Mouse (Mus musculus) heart, adult 8-10 months (tissue): ENCODE data around the gene Sync. TPM values are rescaled to one million over a fixed set of nuclear protein-coding genes. Genes with fewer than 3 reads are reported as not detected.

ENCODE experiments used
- DNase-seq: peaks from one replicate; pipeline ENCODE4 v3.0.0; 2022; ENCODE audit warnings: low spot score
- total RNA-seq, 4 experiments: library from RNA; stranded (reverse); gene quantifications; 2 replicates each; pipeline ENCODE4 v1.2.4; 2022

Gene Sync
- 10 to 100 TPM; 19.5 to 31.7 (median 25.4) TPM for total RNA-seq

DNA sequence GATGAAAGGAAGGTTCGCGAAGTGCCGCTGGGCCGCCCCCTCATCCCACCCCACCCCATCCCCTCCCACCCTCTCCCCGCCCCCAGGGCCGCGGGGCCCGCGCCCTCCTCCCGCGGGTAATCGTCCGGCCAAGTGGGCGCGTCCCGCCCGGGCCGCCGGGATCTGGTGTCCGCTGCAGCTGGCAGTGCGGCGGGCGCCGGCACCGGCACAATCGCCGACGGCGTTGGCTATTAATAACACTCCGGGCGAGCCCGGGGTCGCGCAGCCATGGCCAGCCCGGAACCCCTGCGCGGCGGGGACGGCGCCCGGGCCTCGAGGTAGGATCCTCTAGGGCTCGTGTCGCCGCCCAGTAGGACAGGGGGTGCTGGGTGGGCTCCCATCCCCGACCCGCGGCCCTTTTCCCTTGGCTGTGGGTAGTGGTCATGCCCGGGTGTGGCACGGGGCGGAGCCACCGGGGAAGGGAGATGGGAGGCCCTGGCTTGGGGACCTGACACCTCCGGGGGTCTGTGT, at the start of gene Sync:
Gene Sync (plus strand): TSS at position 146 of the 510 bp plus-strand sequence.
- no peak for DNase-seq

GRCm38 (mm10) chr4:129237843-129238441, 49.5 kb upstream of the Sync start:
- DNase-seq, result no peak

DNA sequence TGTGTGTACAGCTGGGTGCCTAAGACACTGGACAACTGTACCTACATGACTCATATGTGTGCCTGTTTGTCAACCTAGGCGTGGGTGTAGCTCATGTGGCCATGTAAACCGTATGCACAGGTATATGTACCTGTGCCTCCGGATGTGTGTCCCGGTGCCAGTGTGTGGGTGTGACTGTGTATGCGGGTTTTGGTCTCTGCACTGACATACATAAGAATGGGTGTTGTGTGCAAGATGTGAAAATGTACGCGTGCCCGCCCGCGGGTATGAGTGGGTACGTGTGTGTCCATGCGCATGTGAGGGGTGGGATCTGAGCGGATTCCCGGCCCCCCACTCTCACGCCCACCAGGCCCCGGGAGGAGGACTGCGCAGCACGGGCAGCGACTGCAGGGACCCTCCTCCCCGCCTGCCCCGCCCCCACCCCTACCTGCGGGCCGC, 48.8 kb upstream of the Sync start:
- no peak for DNase-seq

DNA sequence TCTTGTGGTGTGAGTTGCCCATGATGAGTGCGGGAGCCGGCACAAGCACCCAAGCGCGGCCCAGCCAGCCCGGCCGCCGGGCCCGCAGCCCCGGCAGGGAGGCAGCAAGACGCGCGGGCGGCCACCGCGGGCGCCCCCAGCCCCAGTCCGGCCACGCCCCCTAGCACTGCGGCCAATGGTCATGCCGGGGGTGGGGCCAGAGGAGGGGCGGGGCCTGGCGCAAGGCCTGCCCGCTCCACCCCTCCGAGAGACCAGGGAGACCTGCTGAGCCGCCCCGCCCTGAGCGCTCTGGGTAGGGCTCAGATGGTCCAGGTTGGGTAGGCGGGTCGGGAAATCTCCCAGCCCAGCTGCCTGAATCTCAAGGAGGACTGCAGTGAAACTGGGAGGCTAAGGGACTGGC, 48.3 kb upstream of the Sync start:
- DNase-seq, result no peak

GRCm38 (mm10) chr4:129241898-129242297, 45.5 kb upstream of the Sync start:
- no peak for DNase-seq

- DNase-seq, result no peak
These were observed 45.1 kb upstream of the Sync start for GRCm38 (mm10) chr4:129242327-129242726.

DNA sequence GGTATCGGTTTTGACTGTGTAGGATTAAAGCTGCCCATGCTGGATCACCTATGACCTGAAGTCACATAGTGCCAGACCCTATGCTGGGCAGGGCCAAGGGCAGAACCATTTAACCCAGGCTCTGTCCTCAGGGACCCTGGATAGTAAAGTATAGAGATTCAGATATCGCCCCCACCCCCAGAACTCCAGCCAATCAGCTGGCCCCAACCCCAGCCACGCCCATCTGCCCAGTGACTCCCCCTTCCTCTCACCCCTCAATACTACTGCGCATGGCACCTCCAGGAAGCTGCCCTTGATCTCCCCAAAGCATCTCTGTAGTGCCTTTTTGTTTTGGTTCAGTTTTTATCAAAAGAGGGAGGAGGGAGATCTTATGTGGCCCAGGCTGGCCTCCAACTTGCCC, 44.7 kb upstream of the Sync start:
- DNase-seq, result no peak

- DNase-seq, result no peak
These were observed 42.6 kb upstream of the Sync start for GRCm38 (mm10) chr4:129244802-129245201.

- no peak for DNase-seq
These were observed 40.8 kb upstream of the Sync start for GRCm38 (mm10) chr4:129246360-129247301.

DNA sequence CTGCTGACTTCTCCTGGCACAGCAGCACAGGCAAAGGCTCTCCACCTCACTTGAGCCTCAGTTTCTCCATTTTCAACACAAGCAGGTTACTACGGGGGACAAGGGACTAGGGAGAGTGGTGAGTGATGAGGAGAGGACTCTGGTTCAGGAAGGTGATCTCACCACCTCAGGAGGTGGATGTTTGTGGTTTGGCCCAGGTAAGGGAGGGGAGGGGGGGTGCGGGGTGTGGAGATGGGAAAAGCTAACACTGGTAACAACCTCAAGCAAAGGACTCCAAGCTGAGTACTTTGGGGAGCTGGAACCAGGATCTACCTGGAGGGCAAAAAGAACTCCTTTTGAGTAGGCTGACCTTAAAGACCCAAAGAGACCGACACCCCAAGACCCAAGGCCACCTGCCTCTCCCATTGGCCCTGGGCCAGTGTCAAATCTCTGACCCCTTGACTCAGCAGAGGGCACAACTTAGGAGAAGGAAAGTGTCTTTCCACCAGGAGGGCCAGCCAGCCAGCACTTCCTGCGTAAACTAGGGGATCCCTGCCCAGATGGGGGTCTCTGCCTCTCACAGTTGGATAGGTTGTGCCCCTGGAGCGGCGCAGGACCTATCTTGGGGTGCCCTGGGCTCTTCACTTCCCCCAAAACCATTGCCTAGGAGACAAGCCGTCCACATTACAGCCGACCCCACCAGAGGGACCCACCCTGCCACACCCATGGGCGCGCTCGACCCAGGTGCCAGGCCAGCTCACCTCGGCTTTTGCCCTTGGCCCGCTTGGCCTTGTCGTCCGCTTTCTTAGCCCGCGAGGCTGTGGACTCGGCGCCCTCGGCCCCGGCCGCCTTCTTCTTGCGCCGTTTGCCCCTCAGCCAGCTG, 39.8 kb upstream of the Sync start:
- no peak for DNase-seq

DNA sequence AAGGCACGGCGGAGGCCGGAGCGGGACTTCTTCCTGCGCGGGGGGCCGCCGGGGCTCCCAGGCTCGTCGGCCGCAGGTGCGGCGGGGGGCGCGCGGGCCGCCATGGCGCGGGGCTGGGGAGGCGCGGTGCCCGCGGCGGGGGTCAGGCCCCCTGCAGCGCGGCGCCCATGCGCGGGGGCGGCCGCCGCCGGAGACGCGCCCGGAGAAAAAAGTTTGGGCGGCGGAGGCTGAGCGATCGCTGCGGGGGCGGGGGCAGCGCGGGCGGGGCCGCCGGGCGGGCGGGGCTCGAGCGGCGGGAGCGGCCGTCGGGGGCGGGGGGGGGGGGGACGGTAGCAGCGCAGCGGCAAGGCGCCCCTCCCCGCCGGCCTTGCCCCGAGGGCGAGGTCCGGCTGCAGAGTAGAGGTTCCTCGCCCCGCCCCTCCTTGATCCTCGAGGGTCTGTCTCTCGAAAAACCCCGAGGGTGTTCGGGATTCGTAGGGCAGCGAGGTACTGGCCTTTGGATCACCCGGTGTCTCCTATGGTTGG, 39.1 kb upstream of the Sync start:
- no peak for DNase-seq

DNA sequence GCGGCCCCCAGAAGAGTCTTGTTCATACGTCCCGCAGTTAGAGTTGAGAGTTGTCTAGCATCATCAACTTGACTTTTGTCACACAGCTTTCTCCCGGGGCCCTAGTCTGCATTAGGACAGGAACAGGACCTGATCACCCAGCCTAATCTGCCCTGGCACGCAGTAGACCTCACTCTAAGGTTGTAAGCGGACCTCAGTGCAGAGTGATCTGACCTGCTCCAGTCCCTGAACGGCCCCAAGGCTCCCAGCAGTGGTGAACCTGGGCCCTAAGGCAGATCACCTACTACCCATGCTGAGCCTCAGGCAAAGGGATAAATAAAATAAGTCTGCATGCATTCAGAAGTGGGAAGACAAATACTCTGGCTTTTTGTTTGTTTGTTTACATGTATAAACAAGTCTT, 38.1 kb upstream of the Sync start:
- no peak for DNase-seq

DNA sequence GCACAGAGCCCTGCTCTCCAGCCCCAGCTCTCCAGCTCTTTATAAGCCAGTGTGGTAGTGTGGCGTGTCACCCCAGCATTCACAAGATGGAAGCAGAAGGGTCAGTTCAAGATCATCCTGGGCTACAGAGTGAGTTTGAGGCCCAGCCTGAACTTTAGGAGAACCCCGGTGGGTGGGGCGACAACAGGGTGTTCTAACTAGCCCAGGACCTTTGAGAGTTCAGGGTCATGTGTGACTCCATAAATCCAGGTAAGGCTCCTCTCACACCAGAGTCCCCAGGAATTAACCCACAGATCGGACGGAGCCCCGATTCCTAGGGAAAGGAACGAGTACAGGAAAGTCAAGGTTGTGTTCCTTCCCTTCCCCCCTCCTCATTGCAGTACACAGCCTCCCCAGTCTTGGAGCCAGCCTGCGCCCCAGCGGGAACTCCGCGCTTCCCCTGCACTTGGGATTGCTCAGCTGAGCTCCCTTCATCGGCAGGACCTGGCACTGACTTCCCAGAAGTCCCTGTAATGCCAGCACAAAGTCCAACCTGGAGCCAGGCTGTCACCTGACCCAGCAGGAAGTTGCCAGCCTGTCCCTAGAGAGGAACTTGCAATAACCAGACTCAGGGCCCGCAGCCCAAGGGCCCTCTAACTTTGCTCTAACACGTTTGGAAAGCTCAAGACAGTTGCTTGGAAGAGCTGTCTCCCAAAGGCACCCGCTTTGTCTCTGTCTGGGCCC, 36.5 kb upstream of the Sync start:
- no peak for DNase-seq

- DNase-seq, result no peak
These were observed 35.8 kb upstream of the Sync start for GRCm38 (mm10) chr4:129251482-129252125.

DNA sequence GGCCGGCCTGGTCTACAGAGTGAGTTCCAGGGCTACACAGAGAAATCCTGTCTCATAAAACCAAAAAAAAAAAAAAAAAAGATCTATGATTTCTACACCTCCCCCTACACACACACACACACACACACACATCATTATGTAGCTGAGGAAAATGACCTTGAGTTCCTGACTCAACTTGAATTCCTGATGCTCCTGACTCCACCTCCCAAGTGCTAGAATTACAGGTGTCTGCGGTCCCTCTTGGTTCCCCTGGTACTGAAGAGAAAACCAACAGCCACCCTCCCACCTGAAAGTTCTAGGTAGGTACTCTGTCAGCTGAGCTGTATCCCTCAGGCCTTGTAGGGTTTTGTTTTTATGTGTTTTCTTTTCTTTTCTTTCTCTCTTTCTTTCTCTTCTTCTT, 34.9 kb upstream of the Sync start:
- DNase-seq, result no peak

- DNase-seq, result no peak
These were observed 32.8 kb upstream of the Sync start for GRCm38 (mm10) chr4:129254571-129254970.

DNA sequence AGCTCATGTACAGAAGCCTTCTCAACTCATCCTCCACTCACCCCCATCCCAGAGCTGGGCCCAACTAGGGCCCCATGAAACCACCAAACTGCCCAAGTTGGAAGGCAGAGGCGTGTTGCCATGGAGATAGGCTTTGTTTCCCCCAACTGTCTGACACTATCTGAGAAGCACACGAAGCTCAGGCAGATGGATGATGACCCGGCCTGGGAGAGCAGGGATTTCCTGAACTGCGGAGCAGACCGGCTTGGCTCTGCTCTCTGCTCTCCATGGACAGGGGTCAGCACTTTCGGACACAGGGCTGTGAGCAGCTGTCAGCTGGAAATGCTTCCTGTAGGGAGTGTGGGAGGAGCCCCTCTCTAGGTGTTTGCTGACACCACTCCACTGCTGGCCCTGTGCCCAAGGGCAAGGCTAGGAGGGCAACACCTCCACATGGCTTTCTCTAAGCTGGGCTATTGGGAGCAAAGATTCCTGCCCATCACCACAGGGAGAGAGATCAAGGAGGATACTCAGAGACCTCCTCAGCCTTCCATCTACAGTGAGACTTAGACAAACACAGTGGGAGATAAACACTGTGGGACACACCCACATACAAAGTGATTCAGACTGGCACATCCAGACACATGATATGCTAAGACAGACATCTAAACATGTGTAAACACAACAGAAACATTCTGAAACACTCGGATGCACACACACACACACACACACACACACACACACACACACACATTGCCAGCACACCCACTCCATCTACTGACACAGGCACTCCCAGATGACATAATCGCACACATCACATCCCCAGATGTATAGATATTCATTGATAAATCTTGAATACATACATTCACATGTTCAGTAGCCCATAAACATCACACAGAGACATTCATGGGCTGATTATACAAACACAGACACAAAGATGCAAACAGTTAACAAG, 30.7 kb upstream of the Sync start:
- peak; percentile 39 for DNase-seq

GRCm38 (mm10) chr4:129259101-129259500, 28.3 kb upstream of the Sync start:
- DNase-seq, result peak; percentile 55

DNA sequence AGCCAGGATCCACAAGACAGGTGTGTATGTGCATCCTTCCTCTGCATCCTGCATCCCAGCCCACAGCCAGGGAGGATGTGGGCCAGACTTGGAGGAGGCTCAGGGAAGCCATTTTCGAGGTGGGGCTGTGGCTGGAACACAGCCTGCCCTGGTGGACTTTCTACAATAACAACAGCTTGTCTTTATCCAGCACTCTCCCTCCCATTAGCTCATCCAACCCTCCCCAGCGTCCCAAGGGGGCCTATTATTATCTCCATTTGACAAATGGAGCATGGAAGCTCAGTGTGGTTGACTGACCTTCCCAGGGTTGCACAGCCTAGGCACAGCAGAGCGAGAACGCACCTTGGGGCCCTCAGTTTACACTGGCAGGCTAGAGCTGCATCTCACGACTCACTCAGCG, 26.7 kb upstream of the Sync start:
- DNase-seq, result peak; percentile 60
